Mouse (Mus musculus): ENCODE measurements at regions not wholly inside any gene's neighbourhood (a gene's known extent, or its start where the extent isn't known, plus 50 kb on each side); places are given as distances from the start of the nearest gene placed in this dataset.

DNA sequence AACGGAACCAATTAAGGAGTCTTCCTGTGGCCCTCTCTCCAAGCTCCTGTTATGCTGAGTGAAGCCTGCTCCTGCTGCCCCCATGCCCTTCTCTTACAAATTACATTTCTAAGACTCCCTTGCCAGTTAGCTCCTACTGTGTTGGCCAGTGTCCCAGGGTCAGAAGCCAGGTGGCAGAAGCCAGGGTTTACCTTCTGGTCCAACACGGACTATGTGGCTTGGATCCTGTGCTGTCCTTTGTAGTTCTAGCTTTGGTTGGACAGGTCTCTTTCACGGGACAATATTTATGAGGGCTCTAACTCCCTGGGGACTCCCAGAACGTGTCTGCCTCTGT lies 134.3 kb downstream of the Nufip1 start:
- TF ChIP-seq CTCF (IDR thresholded peaks at IDR 0.05; ENCODE audit: borderline replicate concordance, insufficient read depth, low read length) (no peak), POLR2A (IDR thresholded peaks at IDR 0.05; ENCODE audit: low read depth, low read length) (no peak)

Measured in embryonic fibroblast, embryonic 13.5 days (primary cell).